Mouse (Mus musculus): Measurements from ENCODE around the gene Ampd2. TPM values are rescaled to one million over a fixed set of nuclear protein-coding genes. Genes with fewer than 3 reads are reported as not detected.

The Ampd2 gene
- 58.1 and 75.8 TPM in 2 replicates for total RNA-seq (2012; rRNA removed)

- TF ChIP-seq HCFC1 (IDR thresholded peaks at IDR 0.05; ENCODE audit: borderline replicate concordance, insufficient read depth, low read length) (0 out of 2 replicates have a peak, but pooled peaks have one; percentile 56), ZNF384 (IDR thresholded peaks at IDR 0.05; ENCODE audit: low read depth, low read length) (no peak)
- in situ Hi-C loops (cut with MboI; ENCODE audit: low sequenced_read_pairs in 2 of 2, unreplicated experiment in 2 of 2), result no loop called here
- peak; percentile 82 for DNase-seq (ENCODE audit: low read depth, low spot score)
Measured at GRCm38 (mm10) chr3:108086470-108086979, at the start of gene Ampd2. Gene Ampd2 (minus strand): TSS chr3:108086651.

GRCm38 (mm10) chr3:108134701-108135100 is 48.2 kb upstream of the Ampd2 start:
- TF ChIP-seq CHD2 (IDR thresholded peaks at IDR 0.05; ENCODE audit: low read depth, low read length) (no peak), MAFK (IDR thresholded peaks at IDR 0.05; ENCODE audit: insufficient read depth, low read depth, low read length) (no peak), HCFC1 (IDR thresholded peaks at IDR 0.05; ENCODE audit: borderline replicate concordance, insufficient read depth, low read length) (no peak), ZC3H11A (IDR thresholded peaks at IDR 0.05; ENCODE audit: borderline replicate concordance, low read depth, low read length) (no peak), ZNF384 (IDR thresholded peaks at IDR 0.05; ENCODE audit: low read depth, low read length) (no peak)
- H3K36me3 ChIP-seq (ENCODE audit: control insufficient read depth, insufficient read depth, low read length, poor library complexity, severe bottlenecking), result no peaks in the 10 kb centered on the region
- H3K4me3 ChIP-seq (ENCODE audit: insufficient read depth in 1 of 2, low read depth in 1 of 2, low read length in 2 of 2, poor library complexity in 1 of 2, severe bottlenecking in 1 of 2), result no peak overlapping the region
- 0 out of 4 replicates have a peak, but pooled peaks cover 0 to 2% of the 10 kb centered on the region in 2 experiments for H3K4me1 ChIP-seq (ENCODE audit: control insufficient read depth in 2 of 2, insufficient read depth in 2 of 2, low read length in 2 of 2, poor library complexity in 1 of 2)
- no peaks in the 10 kb centered on the region for H3K9me3 ChIP-seq (ENCODE audit: control insufficient read depth, insufficient read depth, low read depth, low read length)
- in situ Hi-C loops (cut with MboI; ENCODE audit: low sequenced_read_pairs in 2 of 2, unreplicated experiment in 2 of 2), result no loop called here
- H3K9ac ChIP-seq (ENCODE audit: insufficient read depth, low read depth, low read length, poor library complexity, severe bottlenecking), result no peak overlapping the region
- no peak overlapping the region for H3K27ac ChIP-seq (ENCODE audit: insufficient read depth, low read depth, low read length, poor library complexity, severe bottlenecking)
- no peak for DNase-seq (ENCODE audit: low read depth, low spot score)

More at GRCm38 (mm10) chr3:108086470-108086979, at the start of gene Ampd2:
- Histone ChIP-seq H3K4me3 (ENCODE audit: insufficient read depth in 1 of 2, low read depth in 1 of 2, low read length in 2 of 2, poor library complexity in 1 of 2, severe bottlenecking in 1 of 2) (peak within 1 kb of the TSS; percentile 79 to 84), H3K36me3 (ENCODE audit: control insufficient read depth, insufficient read depth, low read length, poor library complexity, severe bottlenecking) (no peaks in the 10 kb centered on the region; the same call in 1 of the 2 replicates), H3K27ac (ENCODE audit: insufficient read depth, low read depth, low read length, poor library complexity, severe bottlenecking) (no peak within 1 kb of the TSS), H3K9ac (ENCODE audit: insufficient read depth, low read depth, low read length, poor library complexity, severe bottlenecking) (peak within 1 kb of the TSS; percentile 80), H3K9me3 (ENCODE audit: control insufficient read depth, insufficient read depth, low read depth, low read length) (no peaks in the 10 kb centered on the region), H3K4me1 (ENCODE audit: control insufficient read depth in 2 of 2, insufficient read depth in 2 of 2, low read length in 2 of 2, poor library complexity in 1 of 2) (peaks cover 4 to 19% of the 10 kb centered on the region in 2 experiments; a peak in 2 of 4 replicates)

DNA sequence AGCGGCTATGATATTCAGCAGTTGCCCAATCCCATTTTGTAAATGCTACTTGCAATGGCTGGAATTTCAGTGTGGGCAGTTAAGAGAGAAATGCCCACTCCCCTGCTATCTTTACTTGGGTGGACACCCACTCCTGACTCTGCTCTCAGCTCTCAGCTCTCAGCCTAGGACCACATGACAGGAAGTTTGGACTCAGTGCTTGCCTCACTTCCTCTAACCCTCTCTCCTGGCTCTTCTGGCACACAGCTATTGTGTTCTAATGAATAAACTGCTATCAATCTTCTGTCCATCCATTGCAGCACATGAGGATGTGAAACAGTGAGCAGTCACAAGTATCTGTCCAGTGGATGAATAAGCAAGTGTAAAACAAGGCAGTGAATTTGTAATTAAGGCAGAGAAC is 46.0 kb upstream of the Ampd2 start:
- H3K36me3 ChIP-seq (ENCODE audit: control insufficient read depth, insufficient read depth, low read length, poor library complexity, severe bottlenecking), result no peaks in the 10 kb centered on the region
- no peak overlapping the region for H3K27ac ChIP-seq (ENCODE audit: insufficient read depth, low read depth, low read length, poor library complexity, severe bottlenecking)
- TF ChIP-seq HCFC1 (IDR thresholded peaks at IDR 0.05; ENCODE audit: borderline replicate concordance, insufficient read depth, low read length), result no peak
- no peak for TF ChIP-seq MAFK (IDR thresholded peaks at IDR 0.05; ENCODE audit: insufficient read depth, low read depth, low read length)
- TF ChIP-seq ZC3H11A (IDR thresholded peaks at IDR 0.05; ENCODE audit: borderline replicate concordance, low read depth, low read length), result no peak
- no peak for TF ChIP-seq ZNF384 (IDR thresholded peaks at IDR 0.05; ENCODE audit: low read depth, low read length)
- no peak for TF ChIP-seq CHD2 (IDR thresholded peaks at IDR 0.05; ENCODE audit: low read depth, low read length)
- no peaks in the 10 kb centered on the region for H3K9me3 ChIP-seq (ENCODE audit: control insufficient read depth, insufficient read depth, low read depth, low read length)
- in situ Hi-C loops (cut with MboI; ENCODE audit: low sequenced_read_pairs in 2 of 2, unreplicated experiment in 2 of 2), result no loop called here
- no peak overlapping the region for H3K4me3 ChIP-seq (ENCODE audit: insufficient read depth in 1 of 2, low read depth in 1 of 2, low read length in 2 of 2, poor library complexity in 1 of 2, severe bottlenecking in 1 of 2)
- no peak overlapping the region for H3K9ac ChIP-seq (ENCODE audit: insufficient read depth, low read depth, low read length, poor library complexity, severe bottlenecking)
- no peak for DNase-seq (ENCODE audit: low read depth, low spot score)
- peaks cover 0 to 3% of the 10 kb centered on the region in 2 experiments; a peak in 1 of 4 replicates for H3K4me1 ChIP-seq (ENCODE audit: control insufficient read depth in 2 of 2, insufficient read depth in 2 of 2, low read length in 2 of 2, poor library complexity in 1 of 2)

GRCm38 (mm10) chr3:108131821-108132220 is 45.4 kb upstream of the Ampd2 start:
- no peaks in the 10 kb centered on the region for H3K9me3 ChIP-seq (ENCODE audit: control insufficient read depth, insufficient read depth, low read depth, low read length)
- no peaks in the 10 kb centered on the region for H3K36me3 ChIP-seq (ENCODE audit: control insufficient read depth, insufficient read depth, low read length, poor library complexity, severe bottlenecking)
- H3K4me3 ChIP-seq (ENCODE audit: insufficient read depth in 1 of 2, low read depth in 1 of 2, low read length in 2 of 2, poor library complexity in 1 of 2, severe bottlenecking in 1 of 2), result no peak overlapping the region
- H3K9ac ChIP-seq (ENCODE audit: insufficient read depth, low read depth, low read length, poor library complexity, severe bottlenecking), result no peak overlapping the region
- in situ Hi-C loops (cut with MboI; ENCODE audit: low sequenced_read_pairs in 2 of 2, unreplicated experiment in 2 of 2), result no loop called here
- TF ChIP-seq CHD2 (IDR thresholded peaks at IDR 0.05; ENCODE audit: low read depth, low read length) (no peak), MAFK (IDR thresholded peaks at IDR 0.05; ENCODE audit: insufficient read depth, low read depth, low read length) (no peak)
- H3K27ac ChIP-seq (ENCODE audit: insufficient read depth, low read depth, low read length, poor library complexity, severe bottlenecking), result no peak overlapping the region
- DNase-seq (ENCODE audit: low read depth, low spot score), result no peak
- peaks cover 0 to 3% of the 10 kb centered on the region in 2 experiments; a peak in 1 of 4 replicates for H3K4me1 ChIP-seq (ENCODE audit: control insufficient read depth in 2 of 2, insufficient read depth in 2 of 2, low read length in 2 of 2, poor library complexity in 1 of 2)

DNA sequence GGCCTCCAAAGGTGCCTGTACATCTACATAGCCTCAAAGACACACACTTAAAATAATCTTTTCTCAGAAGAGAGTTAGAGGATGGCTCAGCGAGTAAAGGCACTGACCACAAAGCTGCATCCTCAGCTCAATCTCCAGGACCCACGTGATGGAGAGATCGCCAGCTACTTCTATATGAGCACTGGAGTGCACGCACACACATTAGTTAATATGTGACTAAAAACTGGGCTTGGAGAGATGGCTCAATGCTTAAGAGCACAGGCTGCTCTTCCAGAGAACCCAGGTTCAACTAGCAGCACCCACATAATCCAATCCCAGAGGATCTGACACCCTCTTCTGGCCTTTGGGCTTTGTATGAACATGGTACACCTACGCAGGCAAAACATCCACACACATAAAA is 44.8 kb upstream of the Ampd2 start:
- TF ChIP-seq MAFK (IDR thresholded peaks at IDR 0.05; ENCODE audit: insufficient read depth, low read depth, low read length) (no peak), HCFC1 (IDR thresholded peaks at IDR 0.05; ENCODE audit: borderline replicate concordance, insufficient read depth, low read length) (no peak), CHD2 (IDR thresholded peaks at IDR 0.05; ENCODE audit: low read depth, low read length) (no peak), ZNF384 (IDR thresholded peaks at IDR 0.05; ENCODE audit: low read depth, low read length) (no peak), ZC3H11A (IDR thresholded peaks at IDR 0.05; ENCODE audit: borderline replicate concordance, low read depth, low read length) (no peak)
- in situ Hi-C loops (cut with MboI; ENCODE audit: low sequenced_read_pairs in 2 of 2, unreplicated experiment in 2 of 2), result no loop called here
- Histone ChIP-seq H3K4me3 (ENCODE audit: insufficient read depth in 1 of 2, low read depth in 1 of 2, low read length in 2 of 2, poor library complexity in 1 of 2, severe bottlenecking in 1 of 2) (no peak overlapping the region), H3K27ac (ENCODE audit: insufficient read depth, low read depth, low read length, poor library complexity, severe bottlenecking) (no peak overlapping the region), H3K9me3 (ENCODE audit: control insufficient read depth, insufficient read depth, low read depth, low read length) (no peaks in the 10 kb centered on the region), H3K9ac (ENCODE audit: insufficient read depth, low read depth, low read length, poor library complexity, severe bottlenecking) (no peak overlapping the region), H3K36me3 (ENCODE audit: control insufficient read depth, insufficient read depth, low read length, poor library complexity, severe bottlenecking) (no peaks in the 10 kb centered on the region), H3K4me1 (ENCODE audit: control insufficient read depth in 2 of 2, insufficient read depth in 2 of 2, low read length in 2 of 2, poor library complexity in 1 of 2) (peaks cover 0 to 3% of the 10 kb centered on the region in 2 experiments; a peak in 1 of 4 replicates)
- no peak for DNase-seq (ENCODE audit: low read depth, low spot score)

Measured in ES-E14 (cell line).